8 mouse cellular contexts compared by ENCODE assay signal in the genomic region with DNA sequence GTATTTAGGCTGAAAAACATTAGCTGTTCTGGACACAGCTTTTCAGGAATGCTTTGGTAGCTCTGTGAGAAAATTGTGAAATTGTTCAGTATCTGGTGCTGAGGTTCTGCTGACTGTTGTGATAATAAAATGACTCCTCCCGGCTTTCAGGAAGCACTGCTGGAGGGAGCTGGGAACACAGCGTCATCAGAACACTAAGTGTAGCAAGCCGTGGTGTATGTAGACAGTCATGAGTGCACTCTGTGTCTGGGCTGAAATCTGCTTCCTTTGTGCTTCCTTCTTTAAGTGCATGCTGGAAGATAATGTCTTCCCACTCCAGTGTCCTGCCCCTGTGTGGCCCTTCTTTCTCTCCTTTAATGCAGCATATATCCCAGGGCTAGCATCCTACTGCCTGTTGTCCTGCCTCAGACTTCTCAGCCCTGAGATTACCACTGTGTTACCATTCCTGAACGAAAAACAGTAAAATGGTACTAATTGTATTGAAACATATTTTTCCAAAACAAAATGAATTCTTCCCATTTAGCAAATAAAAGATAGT. TPM values are rescaled to one million over a fixed set of nuclear protein-coding genes. Genes with fewer than 3 reads are reported as not detected.
DNase-seq lines count a peak whose midpoint lies in the region; ATAC-seq and TF ChIP-seq lines count a peak whose summit lies in the region.

No protein-coding gene starts in this region.

- no peak for TF ChIP-seq POLR2A in lung, adult 2 months (IDR thresholded peaks at IDR 0.05; ENCODE audit: borderline replicate concordance, extremely low read depth, low read depth, low read length)

- peaks cover 28% of the 10 kb centered on the region for H3K4me1 ChIP-seq in lung, adult 2 months (ENCODE audit: control insufficient read depth, insufficient read depth, low read length)
- peaks cover 33% of the 10 kb centered on the region for H3K4me1 ChIP-seq in forebrain, embryonic 16.5 days (replicated peaks; ENCODE audit: control insufficient read depth, insufficient read depth, low read length)
- H3K4me1 ChIP-seq in intestine, embryonic 15.5 days (replicated peaks): peaks cover 16% of the 10 kb centered on the region
- H3K4me1 ChIP-seq in midbrain, embryonic 14.5 days (ENCODE audit: control insufficient read depth, insufficient read depth, low read length): peaks cover 31% of the 10 kb centered on the region

- H3K9me3 ChIP-seq in forebrain, embryonic 16.5 days (ENCODE audit: control insufficient read depth, low read length): no peaks in the 10 kb centered on the region
- H3K9me3 ChIP-seq in intestine, embryonic 15.5 days: no peaks in the 10 kb centered on the region
- no peaks in the 10 kb centered on the region for H3K9me3 ChIP-seq in midbrain, embryonic 14.5 days (ENCODE audit: control insufficient read depth, low read length)

- WGBS in lung, adult 2 months: 13% methylated on average over 4 of the region's 4 CpGs
- WGBS in forebrain, embryonic 16.5 days: 24% methylated on average over 4 of the region's 4 CpGs
- WGBS in intestine, embryonic 15.5 days: 14% methylated on average over 4 of the region's 4 CpGs
- 9% methylated on average over 4 of the region's 4 CpGs for WGBS in midbrain, embryonic 14.5 days

- H3K27ac ChIP-seq in forebrain, embryonic 16.5 days (ENCODE audit: low read length): peak overlapping the region; percentile 79
- peak overlapping the region; percentile 37; the same call in 1 of the 2 replicates for H3K27ac ChIP-seq in intestine, embryonic 15.5 days
- H3K27ac ChIP-seq in midbrain, embryonic 14.5 days (replicated peaks; ENCODE audit: low read depth, low read length): peak overlapping the region; percentile 92

- peak; percentile 45 to 49 for DNase-seq in lung, adult 18-20 months
- no peak for DNase-seq in lung, adult 2 months
- peak; percentile 65 for DNase-seq in midbrain, embryonic 14.5 days
- DNase-seq in T-cell, adult 2 months (ENCODE audit: low spot score): no peak
- DNase-seq in frontal cortex, postnatal 14 days (ENCODE audit: low spot score in 2 of 2): no peak
- no peak for DNase-seq in spleen, postnatal 36 days (ENCODE audit: low spot score in 2 of 2)

- TF ChIP-seq CTCF in lung, adult 2 months (IDR thresholded peaks at IDR 0.05; ENCODE audit: insufficient read depth, low read length): no peak

- peak; percentile 72 for ATAC-seq in forebrain, embryonic 16.5 days
- peak; percentile 62 for ATAC-seq in intestine, embryonic 15.5 days
- no peak; the same call in 1 of the 2 replicates for ATAC-seq in midbrain, embryonic 14.5 days (ENCODE audit: low FRiP score, low TSS enrichment)

- 0 out of 2 replicates have a peak overlapping the region, but pooled peaks have one; percentile 7 for H3K4me2 ChIP-seq in forebrain, embryonic 16.5 days (ENCODE audit: low read length)
- H3K4me2 ChIP-seq in intestine, embryonic 15.5 days (replicated peaks): no peak overlapping the region
- H3K4me2 ChIP-seq in midbrain, embryonic 14.5 days (ENCODE audit: low read length): peak overlapping the region; percentile 13

- H3K4me3 ChIP-seq in lung, adult 2 months (replicated peaks; ENCODE audit: extremely low read depth, low read depth, low read length): no peak overlapping the region
- no peak overlapping the region for H3K4me3 ChIP-seq in forebrain, embryonic 16.5 days (replicated peaks; ENCODE audit: low read length)
- H3K4me3 ChIP-seq in intestine, embryonic 15.5 days (replicated peaks): no peak overlapping the region
- no peak overlapping the region for H3K4me3 ChIP-seq in midbrain, embryonic 14.5 days (replicated peaks; ENCODE audit: low read depth, low read length)

- H3K27me3 ChIP-seq in forebrain, embryonic 16.5 days (replicated peaks; ENCODE audit: control insufficient read depth, insufficient read depth, low read length): no peaks in the 10 kb centered on the region
- H3K27me3 ChIP-seq in intestine, embryonic 15.5 days (replicated peaks): no peaks in the 10 kb centered on the region
- H3K27me3 ChIP-seq in midbrain, embryonic 14.5 days (ENCODE audit: control insufficient read depth, insufficient read depth, low read length): no peaks in the 10 kb centered on the region

- H3K9ac ChIP-seq in forebrain, embryonic 16.5 days (replicated peaks; ENCODE audit: low read depth, low read length): peak overlapping the region; percentile 26; the same call in 1 of the 2 replicates
- no peak overlapping the region for H3K9ac ChIP-seq in intestine, embryonic 15.5 days
- no peak overlapping the region; the same call in 1 of the 2 replicates for H3K9ac ChIP-seq in midbrain, embryonic 14.5 days (replicated peaks; ENCODE audit: low read length)

- no peaks in the 10 kb centered on the region for H3K36me3 ChIP-seq in forebrain, embryonic 16.5 days (ENCODE audit: control insufficient read depth, insufficient read depth)
- H3K36me3 ChIP-seq in intestine, embryonic 15.5 days: no peaks in the 10 kb centered on the region
- no peaks in the 10 kb centered on the region for H3K36me3 ChIP-seq in midbrain, embryonic 14.5 days (ENCODE audit: control insufficient read depth, insufficient read depth, low read length)

RNA-seq across cellular contexts. Expression of gene Ncoa3, which starts 28.7 kb away (rescaled TPM):
- polyA plus RNA-seq in lung, adult 2 months (2012; rRNA removed): 35.3 and 40.3 TPM in 2 replicates
- 10.6 and 11.3 TPM in 2 replicates for polyA plus RNA-seq in forebrain, embryonic 16.5 days (2015; fragmentation: Nextera tagmentation; extraction: Ambion mirVana)
- polyA plus RNA-seq in intestine, embryonic 15.5 days (2015; fragmentation: Nextera tagmentation; extraction: Ambion mirVana): 10.8 TPM in 2 replicates
- 15.3 and 18.2 TPM in 2 replicates for polyA plus RNA-seq in midbrain, embryonic 14.5 days (2014; fragmentation: Nextera tagmentation; extraction: Ambion mirVana)

Comparison
In these comparisons a context has a peak if more than half of its experiments do, and no peak if none do; other contexts are left out.
1. DNase-seq: peak in lung, adult 18-20 months (2 of 2) and midbrain, embryonic 14.5 days (single experiment); none in lung, adult 2 months (single experiment), T-cell, adult 2 months (single experiment), frontal cortex, postnatal 14 days (0 of 2) and spleen, postnatal 36 days (0 of 2).
2. H3K27ac ChIP-seq: peak in every context shown above with its lines; median percentile 92 in midbrain, embryonic 14.5 days; 79 in forebrain, embryonic 16.5 days; 37 in intestine, embryonic 15.5 days.